Mouse (Mus musculus) kidney, adult 2 months (tissue): ENCODE measurements around the gene Ric3.

ENCODE experiments used
- CTCF ChIP-seq: fragments of 200-500 bp; conservative IDR thresholded peaks from 2 replicates; pipeline ENCODE4 v1.5.1; 2011; ENCODE audit warnings: low read depth, mild to moderate bottlenecking, control low read depth, low read length, moderate library complexity, mixed read lengths; ENCODE audit not compliant: insufficient read depth, insufficient read length
- POLR2A ChIP-seq: fragments of 200-500 bp; IDR thresholded peaks from one replicate; pipeline ENCODE4 v1.6.1; 2011; ENCODE audit warnings: low read depth, low read length, control low read depth

- no peak for TF ChIP-seq CTCF
- TF ChIP-seq POLR2A = no peak
Observed at GRCm38 (mm10) chr7:108991207-108991606, 91.9 kb downstream of the Ric3 start.
